15 mouse cellular contexts compared by ENCODE assay signal in the genomic region with DNA sequence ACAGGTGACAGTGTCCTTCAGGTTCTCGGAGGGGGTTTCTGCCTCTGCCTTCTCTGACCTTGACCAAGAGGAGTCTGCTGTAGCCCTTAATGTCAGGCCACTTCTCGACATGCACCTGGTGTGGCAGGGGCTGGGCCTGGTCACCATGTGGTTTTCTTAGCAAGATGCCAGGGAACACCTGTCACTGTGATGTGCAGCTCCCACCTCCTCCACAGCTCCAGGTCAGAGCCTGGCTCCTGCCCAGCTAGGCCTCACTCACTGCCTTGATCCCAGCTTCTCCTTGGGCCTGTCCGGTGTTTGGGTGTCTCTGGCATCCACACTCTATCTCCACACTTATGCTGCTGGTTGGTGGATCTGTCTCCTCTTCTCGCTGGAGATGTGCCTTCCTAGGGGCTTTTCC.
DNase-seq lines count a peak whose midpoint lies in the region; ATAC-seq and TF ChIP-seq lines count a peak whose summit lies in the region.
"Had no signal": no experiment of that assay in that cellular context is flagged by ENCODE, and none has a peak within 500 bp of the region (broad histone marks: within the 10 kb centered on the region; RNA-seq: fewer than 3 reads in every experiment).

No protein-coding gene starts in this region.

- no peak for TF ChIP-seq CTCF in kidney, postnatal 0 days (IDR thresholded peaks at IDR 0.05; ENCODE audit: low read depth)

- H3K4me3 ChIP-seq in heart, embryonic 12.5 days = no peak overlapping the region
- no peak overlapping the region for H3K4me3 ChIP-seq in kidney, postnatal 0 days (replicated peaks; ENCODE audit: low read depth, low read length)
- H3K4me3 ChIP-seq in brown adipose tissue, adult 24 weeks (ENCODE audit: insufficient read depth, low read depth, low read length) = no peak overlapping the region
- H3K4me3 ChIP-seq: limb, embryonic 13.5 days; midbrain, embryonic 12.5 days; neural tube, embryonic 13.5 days had no signal

- 44% methylated on average over 4 of the region's 4 CpGs for WGBS in heart, embryonic 12.5 days
- 63% methylated on average over 4 of the region's 4 CpGs for WGBS in kidney, postnatal 0 days

- no peaks in the 10 kb centered on the region for H3K9me3 ChIP-seq in heart, embryonic 12.5 days (replicated peaks)
- no peaks in the 10 kb centered on the region for H3K9me3 ChIP-seq in kidney, postnatal 0 days (replicated peaks; ENCODE audit: low read length)
- H3K9me3 ChIP-seq: limb, embryonic 13.5 days; midbrain, embryonic 12.5 days; neural tube, embryonic 13.5 days had no signal

- no peaks in the 10 kb centered on the region for H3K36me3 ChIP-seq in heart, embryonic 12.5 days
- no peaks in the 10 kb centered on the region for H3K36me3 ChIP-seq in kidney, postnatal 0 days (ENCODE audit: insufficient read depth, low read length)
- H3K36me3 ChIP-seq: limb, embryonic 13.5 days; midbrain, embryonic 12.5 days; neural tube, embryonic 13.5 days had no signal

- ATAC-seq in heart, embryonic 12.5 days (ENCODE audit: insufficient number of reproducible peaks, low FRiP score) = no peak
- no peak for ATAC-seq in kidney, postnatal 0 days (replicated peaks; ENCODE audit: low FRiP score, low read depth)

- peak overlapping the region; percentile 14; the same call in 1 of the 2 replicates for H3K9ac ChIP-seq in heart, embryonic 12.5 days
- no peak overlapping the region for H3K9ac ChIP-seq in kidney, postnatal 0 days (ENCODE audit: low read depth, low read length)
- H3K9ac ChIP-seq: limb, embryonic 13.5 days; midbrain, embryonic 12.5 days had no signal

- no peaks in the 10 kb centered on the region for H3K27me3 ChIP-seq in heart, embryonic 12.5 days (replicated peaks)
- H3K27me3 ChIP-seq in kidney, postnatal 0 days (ENCODE audit: insufficient read depth, low read length) = no peaks in the 10 kb centered on the region
- H3K27me3 ChIP-seq: limb, embryonic 13.5 days; midbrain, embryonic 12.5 days; neural tube, embryonic 13.5 days had no signal

- H3K4me2 ChIP-seq in heart, embryonic 12.5 days = peak overlapping the region; percentile 52; the same call in 1 of the 2 replicates
- H3K4me2 ChIP-seq in kidney, postnatal 0 days (ENCODE audit: low read length) = no peak overlapping the region
- H3K4me2 ChIP-seq: limb, embryonic 13.5 days; midbrain, embryonic 12.5 days; neural tube, embryonic 13.5 days had no signal

- H3K27ac ChIP-seq in heart, embryonic 12.5 days (ENCODE audit: poor library complexity, severe bottlenecking) = peak overlapping the region; percentile 69
- H3K27ac ChIP-seq in kidney, postnatal 0 days = peak overlapping the region; percentile 25; the same call in 1 of the 2 replicates
- H3K27ac ChIP-seq in brown adipose tissue, adult 24 weeks (replicated peaks; ENCODE audit: low read depth, low read length) = peak overlapping the region; percentile 31; the same call in 1 of the 2 replicates
- H3K27ac ChIP-seq: limb, embryonic 13.5 days; midbrain, embryonic 12.5 days had no signal

- no peak for DNase-seq in heart, adult 18-20 months
- no peak for DNase-seq in kidney, postnatal 0 days (ENCODE audit: low spot score)
- DNase-seq in kidney, postnatal 4 days = no peak
- DNase-seq in cerebellum, adult 9-11 months = peak; percentile 76
- no peak for DNase-seq in thymus, adult 18-20 months
- no peak for DNase-seq in right cerebral cortex, postnatal 36 days (ENCODE audit: low spot score in 2 of 2)
- DNase-seq: gastrocnemius, postnatal 10 days; kidney, adult 11 months; layer of hippocampus, adult 9-11 months; lung, adult 18-20 months had no signal

- H3K4me1 ChIP-seq in heart, embryonic 12.5 days (replicated peaks) = peaks cover 88% of the 10 kb centered on the region
- peaks cover 29% of the 10 kb centered on the region for H3K4me1 ChIP-seq in kidney, postnatal 0 days (replicated peaks; ENCODE audit: insufficient read depth, low read length)
- peaks cover 72% of the 10 kb centered on the region for H3K4me1 ChIP-seq in brown adipose tissue, adult 24 weeks (ENCODE audit: control insufficient read depth, insufficient read depth, insufficient read length, low read length)
